Comparison of ENCODE assay signal across 10 mouse cellular contexts in genomic region chr7:75846942-75847341, GRCm38 (mm10). TPM values are rescaled to one million over a fixed set of nuclear protein-coding genes. Genes with fewer than 3 reads are reported as not detected.
A peak's percentile ranks its signal among the peaks of the same experiment; 100 is the strongest.
DNase-seq lines count a peak whose midpoint lies in the region; ATAC-seq and TF ChIP-seq lines count a peak whose summit lies in the region.
"Had no signal": no experiment of that assay in that cellular context is flagged by ENCODE, and none has a peak within 500 bp of the region (broad histone marks: within the 10 kb centered on the region; RNA-seq: fewer than 3 reads in every experiment).

No protein-coding gene starts in this region.

- ATAC-seq in CD4-positive, CD25-positive, alpha-beta regulatory T cell, adult 4 months = no peak
- ATAC-seq in kidney, postnatal 0 days (replicated peaks; ENCODE audit: low FRiP score, low read depth) = no peak
- ATAC-seq: hindbrain, embryonic 16.5 days had no signal

- no peak overlapping the region for H3K27ac ChIP-seq in kidney, postnatal 0 days
- no peak overlapping the region for H3K27ac ChIP-seq in testis, adult 2 months (ENCODE audit: control insufficient read depth, insufficient read depth, low read depth, low read length)

- H3K36me3 ChIP-seq in kidney, postnatal 0 days (ENCODE audit: insufficient read depth, low read length) = no peaks in the 10 kb centered on the region
- no peaks in the 10 kb centered on the region for H3K36me3 ChIP-seq in testis, adult 2 months (ENCODE audit: control insufficient read depth, insufficient read depth, low read length)
- H3K36me3 ChIP-seq in splenic B cell, adult 2 months (ENCODE audit: control insufficient read depth, insufficient read depth, low read length, poor library complexity, severe bottlenecking) = no peaks in the 10 kb centered on the region

- DNase-seq in CD4-positive, CD25-positive, alpha-beta regulatory T cell, adult 2 months (ENCODE audit: low read depth, low spot score) = peak; percentile 75
- DNase-seq in kidney, postnatal 0 days (ENCODE audit: low spot score) = no peak
- no peak for DNase-seq in kidney, adult 9 months
- DNase-seq in testis, postnatal 10 days (ENCODE audit: low spot score) = no peak
- DNase-seq in splenic B cell, adult 2 months (ENCODE audit: low read depth, low spot score) = peak; percentile 50
- DNase-seq in retina, embryonic 14.5 days (ENCODE audit: low spot score) = no peak
- DNase-seq: adrenal gland, postnatal 10 days had no signal

- H3K4me2 ChIP-seq in kidney, postnatal 0 days (ENCODE audit: low read length) = peak overlapping the region; percentile 56; the same call in 1 of the 2 replicates

- H3K4me1 ChIP-seq in kidney, postnatal 0 days (replicated peaks; ENCODE audit: insufficient read depth, low read length) = peaks cover 8% of the 10 kb centered on the region
- H3K4me1 ChIP-seq in testis, adult 2 months (ENCODE audit: control insufficient read depth, insufficient read depth, low read length) = peaks cover 7% of the 10 kb centered on the region

- no peaks in the 10 kb centered on the region for H3K9me3 ChIP-seq in kidney, postnatal 0 days (replicated peaks; ENCODE audit: low read length)

- 53% methylated on average over 7 of the region's 7 CpGs for WGBS in kidney, postnatal 0 days

- TF ChIP-seq CTCF in kidney, postnatal 0 days (IDR thresholded peaks at IDR 0.05; ENCODE audit: low read depth) = peak; percentile 33
- TF ChIP-seq CTCF in testis, adult 2 months (IDR thresholded peaks at IDR 0.05; ENCODE audit: control insufficient read depth, insufficient read depth, insufficient replicate concordance, low read depth, low read length) = no peak

- H3K4me3 ChIP-seq in kidney, postnatal 0 days (replicated peaks; ENCODE audit: low read depth, low read length) = no peak overlapping the region
- peak overlapping the region; percentile 71 for H3K4me3 ChIP-seq in testis, adult 2 months (ENCODE audit: control insufficient read depth, low read depth, low read length)

- no peak for TF ChIP-seq POLR2A in testis, adult 2 months (IDR thresholded peaks at IDR 0.05; ENCODE audit: control insufficient read depth, low read depth, low read length)

- no peaks in the 10 kb centered on the region for H3K27me3 ChIP-seq in kidney, postnatal 0 days (ENCODE audit: insufficient read depth, low read length)
- H3K27me3 ChIP-seq in testis, adult 2 months (ENCODE audit: control insufficient read depth, insufficient read depth, low read length) = no peaks in the 10 kb centered on the region
- no peaks in the 10 kb centered on the region for H3K27me3 ChIP-seq in splenic B cell, adult 2 months (ENCODE audit: control insufficient read depth, insufficient read depth, low read length, poor library complexity, severe bottlenecking)

- no peak overlapping the region for H3K9ac ChIP-seq in kidney, postnatal 0 days (ENCODE audit: low read depth, low read length)

RNA-seq across cellular contexts. Expression of gene Klhl25, which starts 1.2 kb away (rescaled TPM):
- 10 to 100 TPM; 11.1 to 15.7 TPM for polyA plus RNA-seq in CD4-positive, CD25-positive, alpha-beta regulatory T cell, adult 4 months (2017; shearing (Covaris generic))
- polyA plus RNA-seq in kidney, postnatal 0 days (2015; fragmentation: Nextera tagmentation; extraction: Ambion mirVana) = 10.3 and 10.5 TPM in 2 replicates
- 45.3 and 46.7 TPM in 2 replicates for polyA plus RNA-seq in testis, adult 2 months (2012; rRNA removed)

Comparison
In these comparisons a context has a peak if more than half of its experiments do, and no peak if none do; other contexts are left out.
1. DNase-seq: peak in CD4-positive, CD25-positive, alpha-beta regulatory T cell, adult 2 months (single experiment) and splenic B cell, adult 2 months (single experiment); none in kidney, postnatal 0 days (single experiment), kidney, adult 9 months (single experiment), testis, postnatal 10 days (single experiment) and retina, embryonic 14.5 days (single experiment).